Comparison of ENCODE assay signal across 16 mouse cellular contexts in genomic region chr1:138983064-138983463, GRCm38 (mm10). TPM values are rescaled to one million over a fixed set of nuclear protein-coding genes. Genes with fewer than 3 reads are reported as not detected.
DNase-seq lines count a peak whose midpoint lies in the region; ATAC-seq and TF ChIP-seq lines count a peak whose summit lies in the region.
"Had no signal": no experiment of that assay in that cellular context is flagged by ENCODE, and none has a peak within 500 bp of the region (broad histone marks: within the 10 kb centered on the region; RNA-seq: fewer than 3 reads in every experiment).

No protein-coding gene starts in this region.

- peak overlapping the region in 1 of 2 experiments; percentile 57; a peak in 2 of 4 replicates for H3K27ac ChIP-seq in heart, embryonic 14.5 days (replicated peaks in 1 of 2; ENCODE audit: control insufficient read depth in 1 of 2, insufficient read depth in 1 of 2, low read depth in 2 of 2, low read length in 2 of 2)
- peak overlapping the region; percentile 76 for H3K27ac ChIP-seq in layer of hippocampus, adult 2 months
- H3K27ac ChIP-seq in intestine, postnatal 0 days (ENCODE audit: low read depth, low read length), result no peak overlapping the region
- H3K27ac ChIP-seq in stomach, embryonic 16.5 days (ENCODE audit: low read length), result no peak overlapping the region
- H3K27ac ChIP-seq: hindbrain, embryonic 12.5 days; stomach, embryonic 15.5 days had no signal

- no peak for ATAC-seq in heart, embryonic 14.5 days (ENCODE audit: insufficient number of reproducible peaks, insufficient read depth, low FRiP score, low read depth)
- no peak for ATAC-seq in intestine, postnatal 0 days
- ATAC-seq in stomach, embryonic 16.5 days (ENCODE audit: insufficient read depth, low FRiP score), result no peak
- ATAC-seq: CD4-positive, CD25-positive, alpha-beta regulatory T cell, adult 4 months had no signal

- no peaks in the 10 kb centered on the region for H3K27me3 ChIP-seq in heart, embryonic 14.5 days (ENCODE audit: control insufficient read depth, insufficient read depth, low read length)
- H3K27me3 ChIP-seq in intestine, postnatal 0 days (replicated peaks; ENCODE audit: control insufficient read depth, insufficient read depth, low read length), result no peaks in the 10 kb centered on the region
- no peaks in the 10 kb centered on the region for H3K27me3 ChIP-seq in stomach, embryonic 16.5 days (ENCODE audit: control insufficient read depth, insufficient read depth, low read length)
- H3K27me3 ChIP-seq: hindbrain, embryonic 12.5 days; stomach, embryonic 15.5 days had no signal

- intact Hi-C loops in heart, postnatal 14 days (cut with DNase I), result loop anchor here (2.0 kb wide), 1 partner anchor 20 kb away; the partner anchor contains the start of gene Dennd1b

- no peaks in the 10 kb centered on the region for H3K36me3 ChIP-seq in heart, embryonic 14.5 days (ENCODE audit: control insufficient read depth, insufficient read depth, low read length)
- no peaks in the 10 kb centered on the region for H3K36me3 ChIP-seq in intestine, postnatal 0 days (ENCODE audit: control insufficient read depth, insufficient read depth)
- no peaks in the 10 kb centered on the region for H3K36me3 ChIP-seq in stomach, embryonic 16.5 days (ENCODE audit: control insufficient read depth, insufficient read depth, low read length)
- H3K36me3 ChIP-seq: hindbrain, embryonic 12.5 days; midbrain, embryonic 10.5 days; stomach, embryonic 15.5 days had no signal

- peak overlapping the region; percentile 39; the same call in 1 of the 2 replicates for H3K4me2 ChIP-seq in heart, embryonic 14.5 days (ENCODE audit: low read length)
- peak overlapping the region; percentile 43 for H3K4me2 ChIP-seq in intestine, postnatal 0 days (replicated peaks; ENCODE audit: low read depth)
- peak overlapping the region; percentile 28; the same call in 1 of the 2 replicates for H3K4me2 ChIP-seq in stomach, embryonic 16.5 days (ENCODE audit: low read depth, low read length)
- H3K4me2 ChIP-seq: hindbrain, embryonic 12.5 days; stomach, embryonic 15.5 days had no signal

- H3K9me3 ChIP-seq in heart, embryonic 14.5 days (ENCODE audit: control insufficient read depth, low read length), result no peaks in the 10 kb centered on the region
- no peaks in the 10 kb centered on the region for H3K9me3 ChIP-seq in intestine, postnatal 0 days (ENCODE audit: control insufficient read depth)
- H3K9me3 ChIP-seq in stomach, embryonic 16.5 days (replicated peaks; ENCODE audit: control insufficient read depth, low read length), result no peaks in the 10 kb centered on the region
- H3K9me3 ChIP-seq: G1E; hindbrain, embryonic 12.5 days; midbrain, embryonic 10.5 days; stomach, embryonic 15.5 days had no signal

- H3K4me3 ChIP-seq in heart, embryonic 14.5 days (ENCODE audit: control insufficient read depth in 1 of 2, insufficient read depth in 1 of 2, low read depth in 1 of 2, low read length in 2 of 2), result no peak overlapping the region
- peak overlapping the region; percentile 17; the same call in 1 of the 2 replicates for H3K4me3 ChIP-seq in layer of hippocampus, adult 2 months
- H3K4me3 ChIP-seq in intestine, postnatal 0 days (ENCODE audit: low read depth, low read length), result no peak overlapping the region
- no peak overlapping the region for H3K4me3 ChIP-seq in stomach, embryonic 16.5 days (replicated peaks; ENCODE audit: low read length)
- H3K4me3 ChIP-seq: hindbrain, embryonic 12.5 days; midbrain, embryonic 10.5 days; stomach, embryonic 15.5 days had no signal

- no peak for TF ChIP-seq CTCF in layer of hippocampus, adult 2 months (conservative IDR thresholded peaks at IDR 0.05)
- TF ChIP-seq CTCF in intestine, postnatal 0 days (IDR thresholded peaks at IDR 0.05; ENCODE audit: low read depth), result no peak

- peak overlapping the region; percentile 38; the same call in 1 of the 2 replicates for H3K9ac ChIP-seq in heart, embryonic 14.5 days (ENCODE audit: low read length)
- no peak overlapping the region for H3K9ac ChIP-seq in intestine, postnatal 0 days (ENCODE audit: low read depth, low read length)
- H3K9ac ChIP-seq in stomach, embryonic 16.5 days (ENCODE audit: low read length), result no peak overlapping the region
- H3K9ac ChIP-seq: hindbrain, embryonic 12.5 days; stomach, embryonic 15.5 days had no signal

- 46% methylated on average over 2 of the region's 2 CpGs for WGBS in heart, embryonic 14.5 days
- WGBS in intestine, postnatal 0 days, result 34% methylated on average over 2 of the region's 2 CpGs
- WGBS in stomach, embryonic 16.5 days, result 52% methylated on average over 2 of the region's 2 CpGs

- no peak for DNase-seq in heart, postnatal 14 days
- no peak for DNase-seq in layer of hippocampus, adult 2 months (ENCODE audit: low spot score in 2 of 2)
- DNase-seq in layer of hippocampus, adult 9-11 months, result no peak
- no peak for DNase-seq in kidney, postnatal 14 days
- DNase-seq: heart, adult 11 months; kidney, adult 2 months; lung, adult 18-20 months; thymus, postnatal 14 days had no signal

- peaks cover 8 to 31% of the 10 kb centered on the region in 2 experiments for H3K4me1 ChIP-seq in heart, embryonic 14.5 days (ENCODE audit: control insufficient read depth in 2 of 2, insufficient read depth in 2 of 2, low read length in 2 of 2)
- peaks cover 11% of the 10 kb centered on the region; the same call in 1 of the 2 replicates for H3K4me1 ChIP-seq in intestine, postnatal 0 days (replicated peaks; ENCODE audit: control insufficient read depth, insufficient read depth, low read length)
- H3K4me1 ChIP-seq in stomach, embryonic 16.5 days (ENCODE audit: control insufficient read depth, insufficient read depth, low read length), result peaks cover 8% of the 10 kb centered on the region; the same call in 1 of the 2 replicates

RNA-seq across cellular contexts. Expression of gene Dennd1b, which starts 19.8 kb away (rescaled TPM):
- polyA plus RNA-seq in heart, embryonic 14.5 days (2014; fragmentation: Nextera tagmentation; extraction: Ambion mirVana), result 16.8 and 18.6 TPM in 2 replicates
- 10 to 100 TPM; 22.2 to 23.5 TPM for total RNA-seq in heart, postnatal 14 days (2021)
- total RNA-seq in layer of hippocampus, adult 2 months (2021), result 10 to 100 TPM; 56.1 to 59.9 TPM
- 18.3 and 19.1 TPM in 2 replicates for polyA plus RNA-seq in intestine, postnatal 0 days (2015; fragmentation: Nextera tagmentation; extraction: Ambion mirVana)
- 5.7 and 7.1 TPM in 2 replicates for polyA plus RNA-seq in stomach, embryonic 16.5 days (2015; fragmentation: Nextera tagmentation; extraction: Ambion mirVana)
